Mouse (Mus musculus) thymus, adult 2 months (tissue): ENCODE results near the gene Pdgfra.

ENCODE experiments used
- CTCF ChIP-seq: fragments of 200-500 bp; IDR thresholded peaks from 2 replicates; pipeline ENCODE4 v1.5.1; 2012; ENCODE audit warnings: mild to moderate bottlenecking, control low read depth, low read length, moderate library complexity, borderline replicate concordance; ENCODE audit not compliant: control insufficient read depth, poor library complexity, insufficient read depth; ENCODE audit errors: extremely low read depth
- POLR2A ChIP-seq: fragments of 200-500 bp; IDR thresholded peaks from 2 replicates; pipeline ENCODE4 v1.6.1; 2012; ENCODE audit warnings: mild to moderate bottlenecking, low read length, control low read depth, moderate library complexity; ENCODE audit not compliant: control insufficient read depth, poor library complexity, insufficient read depth; ENCODE audit errors: extremely low read depth

DNA sequence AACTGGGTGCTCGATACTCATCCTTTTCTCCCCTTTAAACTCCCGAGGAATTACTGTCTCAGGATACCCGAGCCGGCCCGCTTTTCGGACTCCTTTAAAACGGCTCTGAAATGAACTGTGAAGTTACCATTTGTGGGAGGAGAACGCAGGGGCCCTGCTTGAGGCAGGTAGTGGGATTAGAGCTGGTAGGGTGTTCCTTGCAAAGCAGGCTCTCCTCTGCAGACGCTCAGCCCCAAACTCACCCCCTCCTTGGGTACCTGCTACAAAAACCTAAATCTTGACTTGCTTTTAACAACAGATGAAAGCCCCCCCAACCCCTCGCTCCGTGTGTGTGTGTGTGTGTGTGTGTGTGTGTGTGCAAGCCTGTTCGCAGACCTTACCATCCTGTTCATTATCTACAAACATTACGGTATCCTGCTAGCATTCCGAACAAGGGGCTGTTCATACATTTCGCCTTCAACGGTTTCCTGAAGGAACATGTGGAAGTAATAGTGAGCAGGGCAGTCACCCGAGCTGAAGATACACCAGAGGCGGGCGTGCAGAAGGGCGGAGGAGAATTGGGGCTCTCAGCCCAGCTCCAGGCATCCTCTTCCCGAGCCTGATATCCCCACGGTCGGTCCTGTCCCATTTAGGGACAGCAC is 1.6 kb upstream of the Pdgfra start:
- TF ChIP-seq CTCF (no peak), POLR2A (no peak)
